Mouse (Mus musculus): Measurements from ENCODE around the gene Agk. TPM values are rescaled to one million over a fixed set of nuclear protein-coding genes. Genes with fewer than 3 reads are reported as not detected.

Gene Agk
- total RNA-seq, 1 experiment from 2014 or later: 37.0 TPM

GRCm38 (mm10) chr6:40432346-40433275 is 107.6 kb downstream of the Agk start:
- ATAC-seq (replicated peaks in 1 of 2; ENCODE audit: insufficient read depth in 1 of 2, low FRiP score in 2 of 2, low TSS enrichment in 1 of 2, low read depth in 1 of 2, poor library complexity in 2 of 2, severe bottlenecking in 2 of 2): no peak

- ATAC-seq (replicated peaks in 1 of 2; ENCODE audit: insufficient read depth in 1 of 2, low FRiP score in 2 of 2, low TSS enrichment in 1 of 2, low read depth in 1 of 2, poor library complexity in 2 of 2, severe bottlenecking in 2 of 2): no peak
These were observed 109.7 kb downstream of the Agk start for GRCm38 (mm10) chr6:40434697-40435096.

GRCm38 (mm10) chr6:40435151-40436046 is 110.4 kb downstream of the Agk start:
- ATAC-seq (replicated peaks in 1 of 2; ENCODE audit: insufficient read depth in 1 of 2, low FRiP score in 2 of 2, low TSS enrichment in 1 of 2, low read depth in 1 of 2, poor library complexity in 2 of 2, severe bottlenecking in 2 of 2): peak; percentile 7 to 37; a peak in 2 of 4 replicates

- ATAC-seq (replicated peaks in 1 of 2; ENCODE audit: insufficient read depth in 1 of 2, low FRiP score in 2 of 2, low TSS enrichment in 1 of 2, low read depth in 1 of 2, poor library complexity in 2 of 2, severe bottlenecking in 2 of 2): peak; percentile 82 to 86
These were observed 111.1 kb downstream of the Agk start, which contains the start of gene E330009J07Rik for GRCm38 (mm10) chr6:40436047-40436483. TSS of gene E330009J07Rik (minus strand) at chr6:40436135.

GRCm38 (mm10) chr6:40438936-40439335 is 114.0 kb downstream of the Agk start, which contains the start of gene Wee2:
TSS of gene Wee2 (plus strand) at chr6:40439088.
- ATAC-seq (replicated peaks in 1 of 2; ENCODE audit: insufficient read depth in 1 of 2, low FRiP score in 2 of 2, low TSS enrichment in 1 of 2, low read depth in 1 of 2, poor library complexity in 2 of 2, severe bottlenecking in 2 of 2): no peak

GRCm38 (mm10) chr6:40439731-40440130 is 114.8 kb downstream of the Agk start:
- ATAC-seq (replicated peaks in 1 of 2; ENCODE audit: insufficient read depth in 1 of 2, low FRiP score in 2 of 2, low TSS enrichment in 1 of 2, low read depth in 1 of 2, poor library complexity in 2 of 2, severe bottlenecking in 2 of 2): peak in 1 of 2 experiments; percentile 14; a peak in 1 of 4 replicates

- no peak for ATAC-seq (replicated peaks in 1 of 2; ENCODE audit: insufficient read depth in 1 of 2, low FRiP score in 2 of 2, low TSS enrichment in 1 of 2, low read depth in 1 of 2, poor library complexity in 2 of 2, severe bottlenecking in 2 of 2)
These were observed 116.3 kb downstream of the Agk start for GRCm38 (mm10) chr6:40441276-40441675.

GRCm38 (mm10) chr6:40441755-40442154 is 116.8 kb downstream of the Agk start:
- no peak for ATAC-seq (replicated peaks in 1 of 2; ENCODE audit: insufficient read depth in 1 of 2, low FRiP score in 2 of 2, low TSS enrichment in 1 of 2, low read depth in 1 of 2, poor library complexity in 2 of 2, severe bottlenecking in 2 of 2)

GRCm38 (mm10) chr6:40443281-40443928 is 118.4 kb downstream of the Agk start:
- ATAC-seq (replicated peaks in 1 of 2; ENCODE audit: insufficient read depth in 1 of 2, low FRiP score in 2 of 2, low TSS enrichment in 1 of 2, low read depth in 1 of 2, poor library complexity in 2 of 2, severe bottlenecking in 2 of 2): no peak

Other genes starting within 250 kb of the Agk start
- gene E330009J07Rik, start 111.0 kb downstream of the Agk start, total RNA-seq (2017): 8.0 and 12.4 TPM in 2 replicates
- not detected in 2 replicates for gene Wee2, start 113.9 kb downstream of the Agk start, total RNA-seq (2017)
- gene Ssbp1, start 146.2 kb downstream of the Agk start, total RNA-seq (2017): 134 and 145 TPM in 2 replicates
- gene Tas2r137, start 166.1 kb downstream of the Agk start, total RNA-seq (2017): 1.1 TPM in 1 of 2 replicates, not detected in the other
- gene Tas2r108, start 168.4 kb downstream of the Agk start, total RNA-seq (2017): not detected in 2 replicates
- gene Prss37, start 194.3 kb downstream of the Agk start, total RNA-seq (2017): not detected in 2 replicates
- not detected in 2 replicates for gene Olfr461, start 229.9 kb downstream of the Agk start, total RNA-seq (2017)
- gene Olfr460, start 244.3 kb downstream of the Agk start, total RNA-seq (2017): not detected in 2 replicates